Mouse (Mus musculus) thymus, postnatal 0 days (tissue): ENCODE measurements around the gene Frmpd4. TPM values are rescaled to one million over a fixed set of nuclear protein-coding genes. Genes with fewer than 3 reads are reported as not detected.
A peak's percentile ranks its signal among the peaks of the same experiment; 100 is the strongest.

ENCODE experiments used
- DNase-seq: peaks from one replicate; pipeline ENCODE4 v3.0.0-alpha.2; 2015; ENCODE audit warnings: low spot score
- polyA plus RNA-seq: library from polyadenylated mRNA; unstranded; fragments of >200 nt; fragmentation: Nextera tagmentation; extraction: Ambion mirVana; gene quantifications from 2 replicates; pipeline ENCODE4 v1.2.1, GENCODE M21; 2015

Gene Frmpd4
- polyA plus RNA-seq, 1 experiment from 2014 or later = 0.01 TPM

DNA sequence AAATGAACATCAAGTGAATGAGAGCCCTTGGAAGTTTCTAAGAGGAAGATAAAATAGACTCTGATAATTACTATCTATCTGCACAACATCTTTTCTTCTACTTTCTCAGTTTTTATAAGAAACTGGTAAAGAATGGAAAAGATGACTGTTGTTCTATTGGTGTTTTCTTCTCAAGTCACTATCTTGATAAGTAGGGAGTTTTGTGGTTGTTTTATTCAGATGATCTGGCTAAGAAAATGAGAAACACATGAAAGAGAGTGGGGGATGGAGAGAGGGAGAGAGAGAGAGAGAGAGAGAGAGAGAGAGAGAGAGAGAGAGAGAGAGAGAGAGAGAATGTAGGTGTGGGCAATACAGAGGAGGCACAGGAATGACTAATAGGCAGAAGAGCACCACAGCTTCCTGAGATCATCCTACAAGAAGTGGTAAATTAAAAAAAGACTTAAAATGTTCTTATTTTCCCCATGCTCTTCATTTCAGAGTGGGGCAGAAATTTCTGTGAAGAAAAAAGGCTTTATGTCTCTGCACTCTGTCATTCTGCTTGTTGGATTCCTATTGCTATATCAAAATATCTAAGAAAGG, 979.3 kb downstream of the Frmpd4 start:
- no peak for DNase-seq

GRCm38 (mm10) chrX:167552827-167553226, 1024.2 kb downstream of the Frmpd4 start:
- DNase-seq = no peak

- DNase-seq = no peak
These were observed 1053.9 kb downstream of the Frmpd4 start for GRCm38 (mm10) chrX:167523151-167523550.

DNA sequence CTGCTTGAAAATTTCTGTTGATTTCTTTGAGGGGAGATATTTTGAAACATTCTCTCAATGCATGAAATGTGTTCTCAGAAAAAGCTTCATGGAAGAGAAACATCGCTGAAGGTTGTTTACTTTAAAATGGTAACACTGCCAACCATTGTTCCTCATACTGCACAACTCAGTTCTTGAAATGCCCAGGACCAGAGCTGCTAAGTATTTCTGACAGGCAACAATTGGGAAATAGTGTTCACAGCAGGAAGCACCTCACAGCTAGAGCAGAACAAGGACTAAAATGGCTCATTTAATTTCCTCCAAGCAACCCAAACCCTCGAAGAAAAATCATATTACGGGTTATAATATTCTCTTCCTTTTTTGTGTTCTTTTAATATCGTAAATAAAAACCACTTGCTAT, 1054.5 kb downstream of the Frmpd4 start:
- no peak for DNase-seq

DNA sequence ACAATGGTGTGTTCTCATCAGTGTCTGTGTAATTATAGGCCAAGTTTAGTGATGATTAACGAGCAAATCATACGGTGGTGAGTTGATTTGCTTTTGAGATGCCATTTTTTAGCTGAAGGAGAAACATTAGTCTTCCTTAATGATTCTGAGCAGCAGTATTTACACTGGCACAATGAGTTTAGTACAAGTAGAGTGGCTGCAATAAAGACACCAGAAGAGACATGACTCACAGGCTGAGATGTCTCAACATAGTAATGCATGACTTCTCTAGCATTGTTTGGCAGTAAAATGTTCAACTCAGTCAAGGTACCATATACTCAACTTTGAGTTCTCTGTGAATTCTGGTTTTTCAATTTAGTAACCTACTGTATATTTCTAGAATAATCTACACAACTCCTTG, 1058.6 kb downstream of the Frmpd4 start:
- DNase-seq = no peak

- DNase-seq = peak; percentile 61
These were observed 1079.3 kb downstream of the Frmpd4 start for GRCm38 (mm10) chrX:167497780-167498179.

DNA sequence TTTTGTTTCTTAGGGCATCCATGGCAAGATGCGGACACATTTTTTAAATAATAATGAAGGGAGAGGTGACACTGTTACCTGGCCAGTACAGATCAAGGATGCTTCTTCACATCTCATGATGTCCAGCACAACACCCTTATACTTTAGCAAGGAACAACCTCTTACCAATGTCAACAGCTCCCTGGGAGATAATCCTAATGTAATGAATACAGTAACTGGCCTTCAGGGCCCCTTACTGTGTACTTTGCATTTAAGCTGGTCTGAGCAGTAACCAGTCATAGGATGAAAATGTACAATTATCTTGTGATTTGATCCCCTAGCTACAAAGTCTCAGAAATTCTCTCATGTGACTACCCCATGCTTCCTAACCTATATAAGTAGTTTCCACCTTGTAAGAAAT, 1084.8 kb downstream of the Frmpd4 start:
- no peak for DNase-seq

- no peak for DNase-seq
These were observed 1085.3 kb downstream of the Frmpd4 start for GRCm38 (mm10) chrX:167491589-167492207.

- no peak for DNase-seq
These were observed 1093.4 kb downstream of the Frmpd4 start for GRCm38 (mm10) chrX:167483409-167484177.

DNA sequence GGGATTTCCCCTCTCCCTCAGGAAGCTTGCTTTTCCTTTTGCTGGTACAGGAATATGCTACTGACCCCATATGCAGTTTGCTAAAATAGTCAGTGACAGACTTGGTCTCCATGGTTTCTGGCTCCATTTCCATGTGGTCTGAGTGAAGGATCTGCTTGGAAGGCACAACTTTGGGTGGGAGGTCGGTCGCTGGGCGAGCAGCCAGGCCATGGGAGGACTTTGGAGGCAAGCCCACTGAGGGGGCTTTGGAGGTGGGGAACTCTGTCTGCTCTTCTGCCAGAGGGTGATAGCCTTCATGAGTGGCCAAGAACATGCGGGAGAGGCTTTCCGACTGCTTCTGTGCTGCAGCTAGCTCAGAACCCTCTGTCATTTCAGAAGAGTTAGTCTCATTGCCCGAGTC, 1099.4 kb downstream of the Frmpd4 start:
- DNase-seq = no peak

DNA sequence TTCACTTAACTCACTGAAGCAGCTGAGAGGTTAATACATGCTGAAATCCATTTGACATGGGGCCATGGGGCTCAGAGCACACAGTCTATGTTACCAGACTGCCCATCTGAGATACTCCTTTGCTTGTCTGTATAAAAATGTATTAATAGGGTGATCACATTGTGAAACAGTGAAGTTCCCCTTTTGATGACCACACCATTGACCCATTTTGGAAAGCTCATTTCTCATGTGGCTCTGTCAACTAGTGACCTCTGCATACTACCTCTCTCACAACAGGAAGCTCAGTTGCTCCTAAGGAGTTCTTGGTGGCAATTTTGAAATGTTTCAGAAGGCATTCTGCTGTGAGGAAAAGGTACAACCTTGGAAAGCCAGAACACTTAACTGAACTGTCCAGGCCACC, 1142.1 kb downstream of the Frmpd4 start:
- DNase-seq = no peak

DNA sequence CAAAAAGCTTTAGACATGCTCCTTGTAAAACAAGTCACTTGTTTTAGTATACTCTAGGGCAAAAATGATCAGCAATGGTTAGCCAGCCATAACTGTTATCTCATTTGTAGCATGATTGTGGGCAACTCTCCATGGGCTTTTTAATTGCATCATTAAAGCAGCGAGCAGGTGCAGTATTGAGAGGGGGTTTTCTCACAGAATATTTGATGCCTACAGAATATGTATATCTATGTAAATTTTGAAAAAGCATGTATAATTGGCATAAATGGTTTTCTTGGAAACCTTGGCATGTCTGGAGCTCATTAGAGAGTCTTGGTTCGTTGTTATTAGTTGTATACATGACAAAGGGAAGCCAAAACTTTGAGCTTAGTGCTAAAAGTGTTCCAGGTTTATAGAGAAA, 1143.1 kb downstream of the Frmpd4 start:
- no peak for DNase-seq

Other genes with a start within 250 kb of the Frmpd4 start
- gene Msl3, start 96.7 kb upstream of the Frmpd4 start, polyA plus RNA-seq = 41.7 and 42.1 TPM in 2 replicates
- gene Arhgap6, start 217.9 kb upstream of the Frmpd4 start, polyA plus RNA-seq = 1.0 and 1.2 TPM in 2 replicates